Mouse (Mus musculus) liver, embryonic 14.5 days (tissue): ENCODE measurements around the gene Ogfod2.

Experiments
- CTCF ChIP-seq: IDR thresholded peaks from 2 replicates; pipeline ENCODE4 v1.5.1; 2016; ENCODE audit warnings: antibody characterized with exemption, low read depth, control low read depth
- EP300 ChIP-seq: IDR thresholded peaks from 2 replicates; pipeline ENCODE4 v1.6.1; 2016; ENCODE audit warnings: antibody characterized with exemption, low read depth

DNA sequence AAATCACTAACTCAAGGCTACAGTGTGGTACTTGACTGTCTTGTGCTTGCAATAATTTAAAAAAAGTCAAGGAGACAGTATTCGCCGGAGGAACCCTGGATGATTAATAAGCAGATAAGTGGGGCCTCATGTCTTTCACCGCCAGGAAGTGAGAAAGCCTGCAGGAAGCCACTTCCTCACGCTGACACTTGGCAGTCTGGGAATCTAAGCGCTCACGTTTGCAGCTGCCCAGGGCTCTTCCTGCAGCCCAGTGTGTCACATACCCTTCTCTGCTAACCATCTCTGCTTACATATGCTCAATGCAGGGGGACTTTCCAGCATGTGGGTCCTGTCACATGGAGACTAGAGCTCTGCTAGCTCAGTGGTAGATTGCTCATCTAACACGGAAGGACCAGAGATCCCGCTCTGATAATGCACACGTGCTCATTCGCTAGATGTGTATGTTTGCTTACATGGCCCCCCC, 37.2 kb upstream of the Ogfod2 start:
- no peak for TF ChIP-seq CTCF
- TF ChIP-seq EP300: no peak
